Comparison of ENCODE assay signal across 14 mouse cellular contexts in the genomic region with DNA sequence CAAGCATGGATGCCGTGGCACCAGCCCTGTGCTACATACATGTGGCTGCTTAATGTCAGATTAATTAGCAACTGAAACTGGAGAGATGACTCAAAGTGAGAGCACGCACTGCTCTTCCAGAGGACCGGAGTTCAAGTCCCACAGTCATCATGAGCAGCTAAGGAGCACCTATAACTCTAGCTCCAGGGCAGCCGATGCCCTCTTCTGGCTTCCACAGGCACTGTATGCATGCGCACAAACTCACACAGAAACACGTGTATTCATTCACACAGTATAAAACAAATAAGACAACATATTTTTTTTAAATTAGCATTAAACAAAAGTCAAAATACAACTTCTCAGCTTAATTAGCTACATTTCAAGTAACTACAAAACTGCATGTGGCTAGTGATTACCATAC.
DNase-seq lines count a peak whose midpoint lies in the region; ATAC-seq and TF ChIP-seq lines count a peak whose summit lies in the region.
"Had no signal": no experiment of that assay in that cellular context is flagged by ENCODE, and none has a peak within 500 bp of the region (broad histone marks: within the 10 kb centered on the region; RNA-seq: fewer than 3 reads in every experiment).

No protein-coding gene starts in this region.

- no peak overlapping the region for H3K9ac ChIP-seq in hindbrain, embryonic 11.5 days (ENCODE audit: low read depth, low read length)
- no peak overlapping the region for H3K9ac ChIP-seq in hindbrain, embryonic 14.5 days
- H3K9ac ChIP-seq in lung, embryonic 14.5 days, result no peak overlapping the region
- H3K9ac ChIP-seq in ES-Bruce4 (ENCODE audit: low read depth, poor library complexity, severe bottlenecking), result no peak overlapping the region
- H3K9ac ChIP-seq: kidney, embryonic 15.5 days; limb, embryonic 12.5 days had no signal

- no peaks in the 10 kb centered on the region for H3K4me1 ChIP-seq in hindbrain, embryonic 11.5 days (replicated peaks; ENCODE audit: control insufficient read depth, insufficient read depth, low read length)
- H3K4me1 ChIP-seq in hindbrain, embryonic 14.5 days (replicated peaks; ENCODE audit: control insufficient read depth, insufficient read depth, low read length), result peaks cover 9% of the 10 kb centered on the region; the same call in 1 of the 2 replicates
- H3K4me1 ChIP-seq in lung, embryonic 14.5 days (ENCODE audit: insufficient read depth), result 0 out of 2 replicates have a peak, but pooled peaks cover 3% of the 10 kb centered on the region
- no peaks in the 10 kb centered on the region for H3K4me1 ChIP-seq in ES-Bruce4 (ENCODE audit: control insufficient read depth, insufficient read depth, low read length)
- no peaks in the 10 kb centered on the region for H3K4me1 ChIP-seq in thymus, adult 2 months (replicated peaks; ENCODE audit: control insufficient read depth, insufficient read depth, low read length)
- H3K4me1 ChIP-seq: kidney, embryonic 15.5 days; limb, embryonic 12.5 days had no signal

- TF ChIP-seq POLR2A in ES-Bruce4 (IDR thresholded peaks at IDR 0.05; ENCODE audit: insufficient read depth, low read length), result no peak
- TF ChIP-seq POLR2A in thymus, adult 2 months (IDR thresholded peaks at IDR 0.05; ENCODE audit: control insufficient read depth, extremely low read depth, insufficient read depth, low read length, poor library complexity), result no peak

- TF ChIP-seq CTCF in lung, embryonic 14.5 days (IDR thresholded peaks at IDR 0.05; ENCODE audit: low read depth), result peak; percentile 41; the same call in 1 of the 2 replicates
- peak; percentile 26 for TF ChIP-seq CTCF in ES-Bruce4 (IDR thresholded peaks at IDR 0.05; ENCODE audit: low read depth, low read length)
- no peak for TF ChIP-seq CTCF in thymus, adult 2 months (IDR thresholded peaks at IDR 0.05; ENCODE audit: borderline replicate concordance, control insufficient read depth, extremely low read depth, insufficient read depth, low read length, poor library complexity)

- DNase-seq in hindbrain, embryonic 11.5 days (ENCODE audit: low spot score), result no peak
- DNase-seq in hindbrain, embryonic 14.5 days (ENCODE audit: low spot score), result no peak
- DNase-seq in lung, embryonic 14.5 days, result no peak
- no peak for DNase-seq in lung, postnatal 14 days
- no peak for DNase-seq in thymus, postnatal 0 days (ENCODE audit: low spot score)
- DNase-seq in thymus, adult 2 months, result no peak
- DNase-seq: cerebellum, adult 11-12 months; embryo, embryonic 11 days; heart, adult 18-20 months; heart, postnatal 36 days had no signal

- H3K27me3 ChIP-seq in hindbrain, embryonic 11.5 days (ENCODE audit: control insufficient read depth, insufficient read depth, low read length), result no peaks in the 10 kb centered on the region
- H3K27me3 ChIP-seq in hindbrain, embryonic 14.5 days (ENCODE audit: control insufficient read depth, insufficient read depth, low read length), result no peaks in the 10 kb centered on the region
- no peaks in the 10 kb centered on the region for H3K27me3 ChIP-seq in lung, embryonic 14.5 days (ENCODE audit: insufficient read depth, low read length)
- H3K27me3 ChIP-seq in ES-Bruce4 (ENCODE audit: control insufficient read depth, insufficient read depth, low read length, poor library complexity, severe bottlenecking), result no peaks in the 10 kb centered on the region
- no peaks in the 10 kb centered on the region for H3K27me3 ChIP-seq in thymus, adult 2 months (ENCODE audit: control insufficient read depth, insufficient read depth, low read length)
- H3K27me3 ChIP-seq: kidney, embryonic 15.5 days; limb, embryonic 12.5 days had no signal

- TF ChIP-seq EP300 in ES-Bruce4 (IDR thresholded peaks at IDR 0.05; ENCODE audit: insufficient read depth, low read depth, low read length), result no peak

- H3K36me3 ChIP-seq in hindbrain, embryonic 11.5 days (ENCODE audit: control insufficient read depth, insufficient read depth, low read length), result no peaks in the 10 kb centered on the region
- no peaks in the 10 kb centered on the region for H3K36me3 ChIP-seq in hindbrain, embryonic 14.5 days (replicated peaks; ENCODE audit: control insufficient read depth, insufficient read depth)
- no peaks in the 10 kb centered on the region for H3K36me3 ChIP-seq in lung, embryonic 14.5 days (ENCODE audit: insufficient read depth)
- H3K36me3 ChIP-seq in ES-Bruce4 (ENCODE audit: control insufficient read depth, insufficient read depth, low read length, poor library complexity, severe bottlenecking), result no peaks in the 10 kb centered on the region
- no peaks in the 10 kb centered on the region for H3K36me3 ChIP-seq in thymus, adult 2 months (ENCODE audit: control insufficient read depth, insufficient read depth, low read length)
- H3K36me3 ChIP-seq: kidney, embryonic 15.5 days; limb, embryonic 12.5 days had no signal

- H3K9me3 ChIP-seq in hindbrain, embryonic 11.5 days (ENCODE audit: control insufficient read depth, low read length), result no peaks in the 10 kb centered on the region
- no peaks in the 10 kb centered on the region for H3K9me3 ChIP-seq in hindbrain, embryonic 14.5 days (ENCODE audit: control insufficient read depth, low read length)
- no peaks in the 10 kb centered on the region for H3K9me3 ChIP-seq in lung, embryonic 14.5 days (ENCODE audit: low read depth, low read length)
- H3K9me3 ChIP-seq in ES-Bruce4 (replicated peaks; ENCODE audit: control insufficient read depth, insufficient read depth, low read length, poor library complexity, severe bottlenecking), result no peaks in the 10 kb centered on the region
- H3K9me3 ChIP-seq: kidney, embryonic 15.5 days; limb, embryonic 12.5 days had no signal

- H3K27ac ChIP-seq in hindbrain, embryonic 11.5 days (ENCODE audit: low read depth, low read length), result no peak overlapping the region
- H3K27ac ChIP-seq in hindbrain, embryonic 14.5 days, result no peak overlapping the region
- no peak overlapping the region for H3K27ac ChIP-seq in lung, embryonic 14.5 days (ENCODE audit: low read depth)
- no peak overlapping the region for H3K27ac ChIP-seq in ES-Bruce4 (ENCODE audit: insufficient read depth, low read length)
- no peak overlapping the region for H3K27ac ChIP-seq in thymus, adult 2 months (ENCODE audit: control insufficient read depth, insufficient read depth, low read length)
- H3K27ac ChIP-seq: kidney, embryonic 15.5 days; limb, embryonic 12.5 days had no signal

- WGBS in hindbrain, embryonic 11.5 days, result 83% methylated on average over 6 of the region's 6 CpGs
- WGBS in hindbrain, embryonic 14.5 days, result 85% methylated on average over 6 of the region's 6 CpGs
- WGBS in lung, embryonic 14.5 days, result 86% methylated on average over 6 of the region's 6 CpGs
- 95% methylated on average over 6 of the region's 6 CpGs for WGBS in thymus, adult 2 months

- H3K4me3 ChIP-seq in hindbrain, embryonic 11.5 days (ENCODE audit: low read depth, low read length), result no peak overlapping the region
- H3K4me3 ChIP-seq in hindbrain, embryonic 14.5 days (replicated peaks; ENCODE audit: low read length), result no peak overlapping the region
- H3K4me3 ChIP-seq in lung, embryonic 14.5 days (ENCODE audit: low read depth, low read length), result no peak overlapping the region
- no peak overlapping the region for H3K4me3 ChIP-seq in ES-Bruce4 (ENCODE audit: low read depth, low read length)
- no peak overlapping the region for H3K4me3 ChIP-seq in thymus, adult 2 months (ENCODE audit: control insufficient read depth, insufficient read depth, low read length)
- H3K4me3 ChIP-seq: kidney, embryonic 15.5 days; limb, embryonic 12.5 days had no signal

- 0 out of 2 replicates have a peak, but pooled peaks have one; percentile 8 for ATAC-seq in hindbrain, embryonic 11.5 days (ENCODE audit: low FRiP score)
- ATAC-seq in hindbrain, embryonic 14.5 days (ENCODE audit: low FRiP score), result no peak
- no peak for ATAC-seq in lung, embryonic 14.5 days (ENCODE audit: insufficient read depth)
- 0 out of 2 replicates have a peak, but pooled peaks have one; percentile 24 for ATAC-seq in common myeloid progenitor, adult 5-6 weeks (replicated peaks; ENCODE audit: low read depth, poor library complexity, severe bottlenecking)

- H3K4me2 ChIP-seq in hindbrain, embryonic 11.5 days (replicated peaks; ENCODE audit: low read depth, low read length), result no peak overlapping the region
- H3K4me2 ChIP-seq in hindbrain, embryonic 14.5 days (replicated peaks), result no peak overlapping the region
- no peak overlapping the region for H3K4me2 ChIP-seq in lung, embryonic 14.5 days
- H3K4me2 ChIP-seq: kidney, embryonic 15.5 days; limb, embryonic 12.5 days had no signal

Comparison
In these comparisons a context has a peak if more than half of its experiments do, and no peak if none do; other contexts are left out.
1. ATAC-seq: peak in hindbrain, embryonic 11.5 days (single experiment) and common myeloid progenitor, adult 5-6 weeks (single experiment); none in hindbrain, embryonic 14.5 days (single experiment) and lung, embryonic 14.5 days (single experiment).